Mouse (Mus musculus) intestine, postnatal 0 days (tissue): ENCODE measurements around the gene Kifc1. TPM values are rescaled to one million over a fixed set of nuclear protein-coding genes. Genes with fewer than 3 reads are reported as not detected.
A peak's percentile ranks its signal among the peaks of the same experiment; 100 is the strongest.
"Not testable (repeated sequence)": the region's sequence is repeated elsewhere in the genome, so short reads cannot be mapped to it uniquely, and the experiment has no call there.

ENCODE experiments used
- ATAC-seq: fragments of 200-750 bp; cut with Nextera tagmentation; 2 replicates; pipeline ENCODE4 v1.8.0; 2017; ENCODE audit warnings: mild to moderate bottlenecking, moderate TSS enrichment, moderate library complexity
- H3K27ac ChIP-seq: fragments of 300-500 bp; sonication (generic); 2 replicates; pipeline ENCODE4 v1.5.1; 2014; ENCODE audit warnings: mild to moderate bottlenecking, low read depth, low read length, moderate library complexity
- H3K27me3 ChIP-seq: fragments of 300-500 bp; sonication (generic); replicated peaks from 2 replicates; pipeline ENCODE4 v1.6.1; 2014; ENCODE audit warnings: low read length, mixed read lengths; ENCODE audit not compliant: control insufficient read depth, insufficient read depth
- H3K36me3 ChIP-seq: fragments of 300-500 bp; sonication (generic); 2 replicates; pipeline ENCODE4 v1.6.1; 2014; ENCODE audit warnings: mild to moderate bottlenecking, moderate library complexity; ENCODE audit not compliant: control insufficient read depth, insufficient read depth
- H3K4me1 ChIP-seq: fragments of 300-500 bp; sonication (generic); replicated peaks from 2 replicates; pipeline ENCODE4 v1.6.1; 2014; ENCODE audit warnings: antibody characterized with exemption, low read length, mixed read lengths; ENCODE audit not compliant: control insufficient read depth, insufficient read depth
- H3K4me2 ChIP-seq: fragments of 300-500 bp; sonication (generic); replicated peaks from 2 replicates; pipeline ENCODE4 v1.6.1; 2014; ENCODE audit warnings: low read depth, mild to moderate bottlenecking, moderate library complexity
- H3K4me3 ChIP-seq: fragments of 300-500 bp; sonication (generic); 2 replicates; pipeline ENCODE4 v1.5.1; 2014; ENCODE audit warnings: low read depth, low read length
- H3K9ac ChIP-seq: fragments of 300-500 bp; sonication (generic); 2 replicates; pipeline ENCODE4 v1.6.1; 2014; ENCODE audit warnings: mild to moderate bottlenecking, low read depth, low read length
- H3K9me3 ChIP-seq: fragments of 300-500 bp; sonication (generic); 2 replicates; pipeline ENCODE4 v1.6.1; 2016; ENCODE audit warnings: mixed run types; ENCODE audit not compliant: control insufficient read depth
- CTCF ChIP-seq: sonication (generic); IDR thresholded peaks from 2 replicates; pipeline ENCODE4 v1.5.1; 2016; ENCODE audit warnings: low read depth, mild to moderate bottlenecking, control low read depth, antibody characterized with exemption, moderate library complexity
- WGBS: fragments of 180-500 bp; shearing (Covaris S2); extraction: QIAGEN DNeasy Blood & Tissue Kit; methylation state at CpG from one replicate; pipeline ENCODE4 v1.1.7; 2014; 5-methylcytosine and 5-hydroxymethylcytosine counted together
- polyA plus RNA-seq: library from polyadenylated mRNA; unstranded; fragments of >200 nt; fragmentation: Nextera tagmentation; extraction: Ambion mirVana; gene quantifications from 2 replicates; pipeline ENCODE4 v1.2.1, GENCODE M21; 2015

Kifc1 gene
- polyA plus RNA-seq, 1 experiment from 2014 or later, result 1.7 TPM

DNA sequence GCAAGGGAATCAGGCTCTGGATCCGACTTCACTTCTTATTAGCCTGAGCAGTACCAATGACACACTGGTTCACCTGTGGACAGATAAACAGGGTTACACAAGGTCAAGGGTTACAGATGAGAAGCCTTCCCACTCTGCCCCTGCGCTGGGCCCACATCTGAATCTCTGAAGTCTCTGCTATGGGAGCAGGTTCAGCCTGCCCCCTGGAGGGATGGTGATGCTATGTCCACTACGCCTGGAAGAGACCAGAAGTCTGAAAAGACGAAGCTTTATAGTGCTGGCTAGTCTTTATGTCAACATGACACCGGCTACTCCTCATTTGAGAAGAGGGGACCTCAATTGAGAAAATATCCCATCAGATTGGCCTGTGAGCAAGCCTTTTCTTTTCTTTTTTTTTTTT lies 14.7 kb downstream of the Kifc1 start:
- not testable (repeated sequence) for H3K4me1 ChIP-seq, H3K9ac ChIP-seq, ATAC-seq, H3K27me3 ChIP-seq, H3K9me3 ChIP-seq, H3K4me3 ChIP-seq, H3K27ac ChIP-seq, H3K4me2 ChIP-seq
- peak; percentile 56 for TF ChIP-seq CTCF
- 68% methylated on average over 5 of the region's 5 CpGs for WGBS
- peaks cover 14% of the 10 kb centered on the region; the same call in 1 of the 2 replicates for H3K36me3 ChIP-seq

DNA sequence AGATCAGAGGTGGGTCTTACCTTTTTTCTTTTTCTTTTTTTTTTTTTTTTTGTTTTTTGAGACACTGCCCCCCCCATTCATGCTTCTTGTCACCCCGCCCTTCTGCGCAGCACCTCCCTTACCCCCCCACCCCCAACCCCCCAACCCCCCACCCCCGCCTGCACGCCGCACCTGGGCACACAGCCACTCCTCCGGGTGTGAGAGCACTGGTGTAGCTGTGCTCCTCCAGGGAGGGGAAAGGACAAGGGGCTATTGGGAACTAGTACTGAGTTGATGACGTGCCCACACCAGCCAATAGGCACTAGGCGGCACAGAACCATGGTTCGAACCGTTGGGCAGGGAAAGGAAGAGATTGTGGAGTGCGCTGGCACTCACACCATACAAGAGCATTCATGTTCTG lies 16.1 kb downstream of the Kifc1 start:
- H3K4me3 ChIP-seq, result no peak overlapping the region
- ATAC-seq, result no peak
- H3K27me3 ChIP-seq, result no peaks in the 10 kb centered on the region
- no peak overlapping the region for H3K27ac ChIP-seq
- no peak for TF ChIP-seq CTCF
- WGBS, result 83% methylated on average over 11 of the region's 11 CpGs
- H3K9me3 ChIP-seq, result no peaks in the 10 kb centered on the region
- no peaks in the 10 kb centered on the region for H3K4me1 ChIP-seq
- H3K36me3 ChIP-seq, result peaks cover 11% of the 10 kb centered on the region; the same call in 1 of the 2 replicates
- no peak overlapping the region for H3K9ac ChIP-seq
- no peak overlapping the region for H3K4me2 ChIP-seq

DNA sequence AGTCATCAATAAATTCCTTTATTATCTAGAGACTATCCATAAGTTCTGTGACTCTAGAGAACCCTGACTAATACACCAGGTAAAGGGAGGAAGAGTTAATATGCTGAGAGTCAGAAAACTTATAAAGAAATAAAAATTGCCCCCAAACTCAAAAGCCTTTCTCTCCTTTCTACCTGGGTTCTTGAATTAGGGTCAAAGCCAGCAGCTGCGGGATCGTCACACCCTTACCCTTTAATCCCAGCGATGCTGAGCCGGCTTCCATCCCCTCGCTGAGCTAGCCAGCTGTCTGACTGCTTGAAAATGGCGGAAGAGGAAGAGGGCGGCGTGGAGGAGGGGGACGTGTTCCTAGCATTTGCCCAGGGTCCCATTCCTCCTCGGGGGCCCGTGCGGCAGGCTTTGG lies 16.9 kb downstream of the Kifc1 start, which contains the start of gene Gm7029:
Gene Gm7029, plus strand, starts transcription at position 301 of the 400 bp plus-strand sequence.
- H3K4me1 ChIP-seq, H3K27ac ChIP-seq, H3K4me3 ChIP-seq, ATAC-seq, H3K9me3 ChIP-seq, H3K27me3 ChIP-seq, H3K4me2 ChIP-seq, H3K9ac ChIP-seq: not testable (repeated sequence)
- 0 out of 2 replicates have a peak, but pooled peaks cover 10% of the 10 kb centered on the region for H3K36me3 ChIP-seq
- WGBS, result 88% methylated on average over 4 of the region's 12 CpGs

DNA sequence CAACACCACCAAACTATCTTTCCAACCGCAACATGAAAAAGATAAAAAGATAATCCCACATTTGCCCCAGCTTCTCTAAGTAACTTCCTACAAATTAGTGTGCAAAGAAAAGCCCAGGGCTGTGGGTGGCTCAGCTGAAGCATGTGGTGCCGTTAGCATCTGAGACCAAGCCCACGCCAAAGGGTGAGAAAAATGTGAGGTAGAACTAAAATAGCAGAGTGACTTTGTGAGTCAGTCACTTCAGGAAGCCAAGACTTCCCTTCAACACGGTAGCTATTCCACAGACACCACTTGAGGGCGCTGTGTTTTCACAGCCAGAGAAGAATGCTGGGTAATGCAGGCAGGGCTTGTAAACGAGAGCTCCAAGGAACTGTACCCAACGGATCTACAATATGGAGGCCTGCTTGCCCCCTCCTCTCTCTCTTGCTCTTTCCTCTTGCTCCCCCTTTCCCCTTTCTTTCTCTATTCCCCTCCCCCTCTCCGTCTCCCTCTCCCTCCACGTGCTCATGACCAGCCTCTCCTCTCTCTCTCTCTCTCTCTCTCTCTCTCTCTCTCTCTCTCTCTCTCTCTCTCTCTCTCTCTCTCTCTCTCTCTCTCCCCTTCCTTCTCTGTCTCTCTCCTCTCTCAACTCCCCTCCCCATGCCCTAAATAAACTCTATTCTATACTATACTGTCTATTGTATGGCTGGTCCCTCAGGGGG lies 25.0 kb downstream of the Kifc1 start:
- TF ChIP-seq CTCF, result peak; percentile 75
- WGBS, result 26% methylated on average over 9 of the region's 9 CpGs
- ATAC-seq, result no peak

DNA sequence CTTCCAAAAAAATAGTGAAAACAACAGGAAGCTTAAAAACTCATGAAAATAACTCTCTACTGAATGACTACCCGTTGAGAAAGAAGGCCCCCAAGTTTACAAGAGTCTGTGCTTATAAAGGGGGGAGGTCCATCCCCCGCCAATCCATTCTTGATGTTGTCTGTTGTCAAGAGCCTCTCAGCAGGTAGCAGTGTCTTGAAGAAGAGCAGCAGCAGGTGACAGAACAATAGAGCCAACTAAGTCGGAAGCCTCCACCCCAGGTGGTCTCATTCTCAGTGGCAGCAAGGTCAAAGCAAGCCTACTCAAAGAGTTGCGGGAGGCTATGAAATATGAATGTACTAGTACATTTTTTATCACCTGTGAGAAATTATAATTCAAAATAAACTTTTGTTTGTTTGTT lies 32.6 kb downstream of the Kifc1 start:
- Histone ChIP-seq H3K27me3 (no peaks in the 10 kb centered on the region), H3K9ac (no peak overlapping the region), H3K4me1 (no peaks in the 10 kb centered on the region), H3K4me3 (no peak overlapping the region), H3K36me3 (no peaks in the 10 kb centered on the region), H3K9me3 (no peaks in the 10 kb centered on the region), H3K27ac (no peak overlapping the region), H3K4me2 (no peak overlapping the region)
- no peak for ATAC-seq
- 84% methylated on average over 4 of the region's 4 CpGs for WGBS
- TF ChIP-seq CTCF, result no peak

More for the DNA sequence above, 25.0 kb downstream of the Kifc1 start:
- Histone ChIP-seq H3K4me1 (no peaks in the 10 kb centered on the region), H3K4me2 (0 out of 2 replicates have a peak overlapping the region, but pooled peaks have one; percentile 38), H3K36me3 (no peaks in the 10 kb centered on the region), H3K4me3 (no peak overlapping the region), H3K27ac (no peak overlapping the region), H3K9ac (no peak overlapping the region), H3K9me3 (no peaks in the 10 kb centered on the region), H3K27me3 (no peaks in the 10 kb centered on the region)

DNA sequence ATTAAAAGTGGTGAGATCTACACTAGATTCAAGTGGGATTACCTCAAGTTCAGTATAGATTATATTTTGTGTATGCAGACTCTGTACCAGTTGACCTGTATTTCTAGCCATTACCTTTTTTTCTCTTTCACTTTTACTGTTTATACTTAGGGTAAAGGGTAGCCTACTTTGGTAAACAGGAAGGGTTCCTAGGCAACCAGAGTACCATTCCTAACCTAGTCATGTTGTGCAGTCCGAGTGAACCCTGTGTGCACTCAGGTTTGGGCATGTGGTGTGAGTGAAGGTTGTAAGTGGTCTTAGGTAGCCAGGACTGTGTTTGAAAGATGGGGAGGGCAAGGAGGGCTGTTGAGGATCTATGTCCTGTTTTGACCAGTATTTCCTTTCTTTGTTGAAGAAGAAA lies 39.1 kb downstream of the Kifc1 start:
- WGBS, result 36% methylated on average over 1 of the region's 1 CpGs
- no peak for ATAC-seq

More for the DNA sequence above, 39.1 kb downstream of the Kifc1 start:
- Histone ChIP-seq H3K9me3 (no peaks in the 10 kb centered on the region), H3K27me3 (no peaks in the 10 kb centered on the region), H3K27ac (no peak overlapping the region), H3K4me1 (no peaks in the 10 kb centered on the region), H3K36me3 (peaks cover 15% of the 10 kb centered on the region; the same call in 1 of the 2 replicates), H3K4me2 (no peak overlapping the region), H3K4me3 (no peak overlapping the region), H3K9ac (no peak overlapping the region)
- TF ChIP-seq CTCF, result no peak
